ENCODE assay signal across 8 mouse cellular contexts in genomic region chr5:134435836-134436331, GRCm38 (mm10). TPM values are rescaled to one million over a fixed set of nuclear protein-coding genes. Genes with fewer than 3 reads are reported as not detected.
DNase-seq lines count a peak whose midpoint lies in the region; ATAC-seq and TF ChIP-seq lines count a peak whose summit lies in the region.
"Had no signal": no experiment of that assay in that cellular context is flagged by ENCODE, and none has a peak within 500 bp of the region (broad histone marks: within the 10 kb centered on the region; RNA-seq: fewer than 3 reads in every experiment).

No protein-coding gene starts in this region.

- WGBS in hindbrain, postnatal 0 days = 30% methylated on average over 11 of the region's 12 CpGs
- WGBS in midbrain, embryonic 11.5 days = 39% methylated on average over 12 of the region's 12 CpGs
- WGBS in thymus, adult 2 months = 90% methylated on average over 12 of the region's 12 CpGs

- H3K9me3 ChIP-seq in hindbrain, postnatal 0 days (ENCODE audit: low read length) = no peaks in the 10 kb centered on the region
- H3K9me3 ChIP-seq in midbrain, embryonic 11.5 days (ENCODE audit: control insufficient read depth, low read length) = no peaks in the 10 kb centered on the region
- H3K9me3 ChIP-seq: liver, embryonic 13.5 days had no signal

- no peak overlapping the region for H3K4me2 ChIP-seq in hindbrain, postnatal 0 days (ENCODE audit: low read depth, low read length)
- peak overlapping the region; percentile 24; the same call in 1 of the 2 replicates for H3K4me2 ChIP-seq in midbrain, embryonic 11.5 days
- H3K4me2 ChIP-seq: liver, embryonic 13.5 days had no signal

- peak overlapping the region; percentile 76 for H3K27ac ChIP-seq in hindbrain, postnatal 0 days
- H3K27ac ChIP-seq in midbrain, embryonic 11.5 days (ENCODE audit: low read depth, low read length) = peak overlapping the region; percentile 64
- H3K27ac ChIP-seq in thymus, adult 2 months (ENCODE audit: control insufficient read depth, insufficient read depth, low read length) = no peak overlapping the region
- H3K27ac ChIP-seq: liver, embryonic 13.5 days had no signal

- no peaks in the 10 kb centered on the region for H3K27me3 ChIP-seq in hindbrain, postnatal 0 days (ENCODE audit: insufficient read depth, low read length)
- no peaks in the 10 kb centered on the region for H3K27me3 ChIP-seq in midbrain, embryonic 11.5 days (ENCODE audit: control insufficient read depth, insufficient read depth, low read length)
- H3K27me3 ChIP-seq in thymus, adult 2 months (ENCODE audit: control insufficient read depth, insufficient read depth, low read length) = no peaks in the 10 kb centered on the region
- H3K27me3 ChIP-seq: liver, embryonic 13.5 days had no signal

- TF ChIP-seq CTCF in hindbrain, postnatal 0 days (IDR thresholded peaks at IDR 0.05; ENCODE audit: low read depth) = no peak
- TF ChIP-seq CTCF in thymus, adult 2 months (IDR thresholded peaks at IDR 0.05; ENCODE audit: borderline replicate concordance, control insufficient read depth, extremely low read depth, insufficient read depth, low read length, poor library complexity) = no peak

- peaks cover 27% of the 10 kb centered on the region for H3K4me1 ChIP-seq in hindbrain, postnatal 0 days (ENCODE audit: insufficient read depth, low read length)
- H3K4me1 ChIP-seq in midbrain, embryonic 11.5 days (ENCODE audit: control insufficient read depth, insufficient read depth, low read length) = peaks cover 17% of the 10 kb centered on the region
- peaks cover 53% of the 10 kb centered on the region for H3K4me1 ChIP-seq in thymus, adult 2 months (replicated peaks; ENCODE audit: control insufficient read depth, insufficient read depth, low read length)

- peak; percentile 87 for ATAC-seq in hindbrain, postnatal 0 days
- ATAC-seq in midbrain, embryonic 11.5 days (ENCODE audit: low FRiP score) = peak; percentile 83

- no peak overlapping the region for H3K4me3 ChIP-seq in hindbrain, postnatal 0 days (ENCODE audit: low read length)
- no peak overlapping the region for H3K4me3 ChIP-seq in midbrain, embryonic 11.5 days (ENCODE audit: low read depth, low read length)
- H3K4me3 ChIP-seq in thymus, adult 2 months (ENCODE audit: control insufficient read depth, insufficient read depth, low read length) = no peak overlapping the region
- H3K4me3 ChIP-seq: liver, embryonic 13.5 days had no signal

- H3K9ac ChIP-seq in hindbrain, postnatal 0 days (replicated peaks; ENCODE audit: low read length) = no peak overlapping the region
- H3K9ac ChIP-seq in midbrain, embryonic 11.5 days (ENCODE audit: low read length) = no peak overlapping the region
- H3K9ac ChIP-seq: liver, embryonic 13.5 days had no signal

- TF ChIP-seq POLR2A in thymus, adult 2 months (IDR thresholded peaks at IDR 0.05; ENCODE audit: control insufficient read depth, extremely low read depth, insufficient read depth, low read length, poor library complexity) = no peak

- peaks cover 6% of the 10 kb centered on the region; the same call in 1 of the 2 replicates for H3K36me3 ChIP-seq in hindbrain, postnatal 0 days (ENCODE audit: insufficient read depth, low read length)
- H3K36me3 ChIP-seq in midbrain, embryonic 11.5 days (ENCODE audit: control insufficient read depth, insufficient read depth, low read length) = peaks cover 6% of the 10 kb centered on the region; the same call in 1 of the 2 replicates
- no peaks in the 10 kb centered on the region for H3K36me3 ChIP-seq in thymus, adult 2 months (ENCODE audit: control insufficient read depth, insufficient read depth, low read length)

- DNase-seq in testis, postnatal 10 days (ENCODE audit: low spot score) = peak; percentile 56
- no peak for DNase-seq in testis, postnatal 14 days (ENCODE audit: low spot score)
- peak; percentile 57 to 65 for DNase-seq in cerebellum, postnatal 36 days
- DNase-seq in gastrocnemius, postnatal 25 days = peak; percentile 88
- DNase-seq in hindbrain, postnatal 0 days (ENCODE audit: low spot score) = peak; percentile 86
- peak; percentile 90 for DNase-seq in midbrain, embryonic 11.5 days (ENCODE audit: low spot score, missing footprints)
- DNase-seq in thymus, adult 2 months = no peak
- DNase-seq: liver, embryonic 13.5 days had no signal

RNA-seq across cellular contexts. Expression of gene Gtf2ird1, which starts 20.6 kb away (rescaled TPM):
- 1 to 10 TPM; 9.6 to 9.9 TPM for total RNA-seq in gastrocnemius, postnatal 25 days (2021)
- 46.4 and 54.4 TPM in 2 replicates for total RNA-seq in hindbrain, postnatal 0 days (2014; rRNA removed)
- 52.7 and 57.7 TPM in 2 replicates for polyA plus RNA-seq in hindbrain, postnatal 0 days (2015; fragmentation: Nextera tagmentation; extraction: Ambion mirVana)
- polyA plus RNA-seq in midbrain, embryonic 11.5 days (2014; fragmentation: Nextera tagmentation; extraction: Ambion mirVana) = 86.5 and 88.1 TPM in 2 replicates
- 75.6 and 83.9 TPM in 2 replicates for polyA plus RNA-seq in thymus, adult 2 months (2012; rRNA removed)

Comparison
In these comparisons a context has a peak if more than half of its experiments do, and no peak if none do; other contexts are left out.
1. DNase-seq: peak in testis, postnatal 10 days (single experiment), cerebellum, postnatal 36 days (2 of 2), gastrocnemius, postnatal 25 days (single experiment), hindbrain, postnatal 0 days (single experiment) and midbrain, embryonic 11.5 days (single experiment); none in testis, postnatal 14 days (single experiment) and thymus, adult 2 months (single experiment).